Mouse (Mus musculus) kidney, adult 2 months (tissue): Measurements from ENCODE around the gene Zscan26. TPM values are rescaled to one million over a fixed set of nuclear protein-coding genes. Genes with fewer than 3 reads are reported as not detected.
"Not testable (repeated sequence)": the region's sequence is repeated elsewhere in the genome, so short reads cannot be mapped to it uniquely, and the experiment has no call there.

Experiments used
- DNase-seq: peaks from one replicate; pipeline ENCODE4 v3.0.0; 2021
- H3K27ac ChIP-seq: fragments of 200-500 bp; 2 replicates; pipeline ENCODE4 v1.5.1; 2012; ENCODE audit warnings: low read depth, low read length, control low read depth, inconsistent platforms; ENCODE audit not compliant: insufficient read depth
- H3K27me3 ChIP-seq: fragments of 200-500 bp; replicated peaks from 2 replicates; pipeline ENCODE4 v1.6.1; 2012; ENCODE audit warnings: mild to moderate bottlenecking, moderate library complexity, low read length, inconsistent platforms; ENCODE audit not compliant: control insufficient read depth, insufficient read depth
- H3K36me3 ChIP-seq: fragments of 200-500 bp; 2 replicates; pipeline ENCODE4 v1.6.1; 2012; ENCODE audit warnings: mild to moderate bottlenecking, moderate library complexity, low read length, inconsistent platforms; ENCODE audit not compliant: control insufficient read depth, insufficient read depth
- H3K4me1 ChIP-seq: fragments of 200-500 bp; 2 replicates; pipeline ENCODE4 v1.6.1; 2011; ENCODE audit warnings: low read length; ENCODE audit not compliant: control insufficient read depth, insufficient read depth
- H3K4me3 ChIP-seq: fragments of 200-500 bp; 2 replicates; pipeline ENCODE4 v1.5.1; 2011; ENCODE audit warnings: mild to moderate bottlenecking, low read depth, low read length, control low read depth; ENCODE audit not compliant: insufficient read depth
- CTCF ChIP-seq: fragments of 200-500 bp; conservative IDR thresholded peaks from 2 replicates; pipeline ENCODE4 v1.5.1; 2011; ENCODE audit warnings: low read depth, mild to moderate bottlenecking, control low read depth, low read length, moderate library complexity, mixed read lengths; ENCODE audit not compliant: insufficient read depth, insufficient read length
- POLR2A ChIP-seq: fragments of 200-500 bp; IDR thresholded peaks from one replicate; pipeline ENCODE4 v1.6.1; 2011; ENCODE audit warnings: low read depth, low read length, control low read depth
- WGBS: fragments of 180-500 bp; shearing (Covaris S2); methylation state at CpG from one replicate; pipeline ENCODE4 v1.1.7; 2018; 5-methylcytosine and 5-hydroxymethylcytosine counted together
- polyA plus RNA-seq: library from polyadenylated mRNA; depleted of rRNA; stranded (reverse); fragments of >200 nt; gene quantifications from 2 replicates; pipeline ENCODE4 v1.2.3, GENCODE M21; 2012; rRNA removed

Zscan26 gene
- 13.7 and 14.7 TPM in 2 replicates for polyA plus RNA-seq

- 0 out of 2 replicates have a peak, but pooled peaks cover 2% of the 10 kb centered on the region for H3K36me3 ChIP-seq
- no peaks in the 10 kb centered on the region for H3K27me3 ChIP-seq
- H3K4me1 ChIP-seq = peaks cover 6% of the 10 kb centered on the region; the same call in 1 of the 2 replicates
- DNase-seq = peak; percentile 92
- WGBS = under 1% methylated on average over 23 of the region's 23 CpGs
- H3K4me3 ChIP-seq = peak within 1 kb of the TSS; percentile 97
- H3K27ac ChIP-seq = peak within 1 kb of the TSS; percentile 96
- no peak for TF ChIP-seq CTCF
- TF ChIP-seq POLR2A = peak; percentile 78
Measured at GRCm38 (mm10) chr13:21453449-21453848, at the start of gene Zscan26. Gene Zscan26, minus strand, starts transcription at chr13:21453730.

DNA sequence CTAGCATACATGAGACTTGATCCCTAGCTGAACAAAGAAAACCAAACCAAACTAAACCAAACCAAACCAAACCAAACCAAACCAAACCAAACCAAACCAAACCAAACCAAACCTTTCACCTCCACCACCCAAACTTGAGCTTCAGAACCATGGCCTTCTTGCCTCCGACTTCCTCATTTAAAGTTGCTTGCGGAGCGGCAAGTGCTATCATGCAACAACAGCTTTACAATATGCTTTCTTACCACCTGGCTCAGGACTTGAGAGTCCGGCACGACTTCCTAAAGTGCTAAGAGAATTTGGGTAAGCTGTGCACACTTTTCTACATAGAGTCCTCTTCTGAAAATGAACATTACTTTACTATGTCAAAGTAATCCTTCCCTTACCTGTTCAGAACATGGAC lies 48.8 kb upstream of the Zscan26 start:
- no peaks in the 10 kb centered on the region for H3K27me3 ChIP-seq
- H3K36me3 ChIP-seq = no peaks in the 10 kb centered on the region
- no peaks in the 10 kb centered on the region for H3K4me1 ChIP-seq
- H3K4me3 ChIP-seq = no peak overlapping the region
- no peak for TF ChIP-seq POLR2A
- no peak for TF ChIP-seq CTCF
- 91% methylated on average over 5 of the region's 5 CpGs for WGBS
- H3K27ac ChIP-seq = no peak overlapping the region
- DNase-seq = no peak

DNA sequence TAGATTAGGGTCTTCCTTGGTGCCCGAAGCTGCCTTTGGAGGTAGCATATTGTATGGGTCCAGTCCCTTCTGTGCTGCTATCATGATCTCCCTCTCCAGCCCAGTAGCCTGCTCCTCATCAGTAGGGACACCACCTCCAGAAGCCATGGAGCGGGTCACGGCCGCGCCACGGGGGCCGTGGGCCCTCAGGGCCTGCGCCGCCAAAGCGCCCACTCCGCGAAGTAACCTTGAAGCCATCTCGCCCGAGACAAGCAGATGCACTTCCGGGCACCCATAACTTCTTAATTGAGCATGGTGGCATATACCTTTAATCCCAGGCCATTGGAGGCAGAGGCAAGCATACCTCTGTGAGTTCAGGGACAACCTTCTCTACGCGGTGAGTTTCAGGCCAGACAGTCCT lies 47.7 kb upstream of the Zscan26 start, which contains the start of gene Gm11273:
Gene Gm11273 (minus strand): TSS at position 237 of the 400 bp plus-strand sequence.
- H3K36me3 ChIP-seq, H3K4me3 ChIP-seq, DNase-seq, H3K27me3 ChIP-seq, H3K27ac ChIP-seq, H3K4me1 ChIP-seq: not testable (repeated sequence)
- WGBS = 94% methylated on average over 17 of the region's 17 CpGs

GRCm38 (mm10) chr13:21495080-21495479 lies 41.5 kb upstream of the Zscan26 start, which contains the start of gene AK157302:
Gene AK157302, plus strand, starts transcription at chr13:21495223.
- peak; percentile 7 for DNase-seq
- no peaks in the 10 kb centered on the region for H3K27me3 ChIP-seq
- H3K27ac ChIP-seq = no peak within 1 kb of the TSS
- no peaks in the 10 kb centered on the region for H3K4me1 ChIP-seq
- no peak for TF ChIP-seq CTCF
- no peak for TF ChIP-seq POLR2A
- 94% methylated on average over 21 of the region's 21 CpGs for WGBS
- H3K4me3 ChIP-seq = no peak within 1 kb of the TSS
- H3K36me3 ChIP-seq = no peaks in the 10 kb centered on the region

- DNase-seq = no peak
- TF ChIP-seq CTCF = no peak
- no peak overlapping the region for H3K27ac ChIP-seq
- H3K36me3 ChIP-seq = no peaks in the 10 kb centered on the region
- 92% methylated on average over 5 of the region's 5 CpGs for WGBS
- H3K27me3 ChIP-seq = no peaks in the 10 kb centered on the region
- no peak overlapping the region for H3K4me3 ChIP-seq
- H3K4me1 ChIP-seq = no peaks in the 10 kb centered on the region
Measured at GRCm38 (mm10) chr13:21492847-21493246, 39.3 kb upstream of the Zscan26 start.

- Histone ChIP-seq H3K27me3 (no peaks in the 10 kb centered on the region), H3K27ac (no peak overlapping the region), H3K4me3 (no peak overlapping the region), H3K36me3 (no peaks in the 10 kb centered on the region), H3K4me1 (no peaks in the 10 kb centered on the region)
- TF ChIP-seq CTCF (no peak), POLR2A (no peak)
- DNase-seq = no peak
- WGBS = 90% methylated on average over 1 of the region's 1 CpGs
Measured at GRCm38 (mm10) chr13:21486881-21487280, 33.4 kb upstream of the Zscan26 start.

DNA sequence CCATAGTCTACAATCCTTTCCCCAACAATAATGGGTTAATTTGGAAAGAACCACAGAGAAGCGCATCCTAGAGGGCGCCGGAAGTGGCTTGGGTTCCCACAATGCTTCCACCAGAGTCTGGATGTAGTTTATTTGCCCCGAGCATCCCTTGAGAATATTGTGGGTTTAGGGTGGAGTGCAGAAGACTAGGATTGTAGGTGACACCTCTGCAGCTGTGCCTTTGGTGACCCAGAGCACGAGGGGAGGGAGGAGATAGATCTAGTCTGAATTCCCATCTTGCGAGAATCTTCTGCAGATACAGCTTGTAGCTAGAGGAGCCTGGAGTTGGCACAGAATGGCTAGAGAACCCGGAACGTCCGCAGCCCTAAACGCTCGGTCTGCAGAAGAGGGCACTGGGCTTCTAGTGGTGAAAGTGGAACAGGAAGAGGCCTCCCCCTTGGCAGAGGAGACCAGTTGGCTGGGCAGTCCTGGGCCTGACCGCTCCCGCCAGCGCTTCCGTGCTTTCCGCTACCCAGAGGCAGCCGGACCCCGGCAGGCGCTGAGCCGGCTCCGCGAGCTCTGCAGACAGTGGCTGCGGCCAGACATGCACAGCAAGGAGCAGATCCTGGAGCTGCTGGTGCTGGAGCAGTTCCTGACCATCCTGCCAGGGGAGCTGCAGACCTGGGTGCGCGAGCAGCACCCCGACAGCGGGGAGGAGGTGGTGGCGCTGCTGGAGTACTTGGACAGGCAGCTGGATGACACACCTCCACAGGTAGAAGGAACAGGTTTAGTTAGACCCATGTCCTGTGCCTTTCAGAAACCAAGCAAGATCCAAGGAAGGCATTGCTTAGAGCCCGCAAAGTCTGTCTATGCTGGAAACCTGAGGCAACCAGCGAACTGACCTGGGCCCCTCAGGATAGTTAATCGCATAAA lies 25.5 kb upstream of the Zscan26 start, which contains the start of the genes Zkscan4 and Gm10065:
Gene Zkscan4 (plus strand): TSS at position 149 of the 912 bp plus-strand sequence.
Gene Gm10065 (minus strand): TSS at position 683 of the 912 bp plus-strand sequence.
- not testable (repeated sequence) for H3K27me3 ChIP-seq, H3K4me1 ChIP-seq, H3K36me3 ChIP-seq
- Histone ChIP-seq H3K27ac (peak within 1 kb of the TSS; percentile 65), H3K4me3 (peak within 1 kb of the TSS; percentile 54)
- 2% methylated on average over 31 of the region's 31 CpGs for WGBS
- peak; percentile 75 for DNase-seq
